Mouse (Mus musculus) lung, embryonic 14.5 days (tissue): ENCODE results near the gene Padi1. TPM values are rescaled to one million over a fixed set of nuclear protein-coding genes. Genes with fewer than 3 reads are reported as not detected.

Experiments used
- ATAC-seq: fragments of 200-750 bp; cut with Nextera tagmentation; 2 replicates; pipeline ENCODE4 v1.8.0; 2017; ENCODE audit warnings: mild to moderate bottlenecking, moderate TSS enrichment, moderate library complexity; ENCODE audit not compliant: insufficient read depth
- DNase-seq: peaks from one replicate; pipeline ENCODE4 v3.0.0-alpha.2; 2015
- H3K27ac ChIP-seq: fragments of 300-500 bp; sonication (generic); 2 replicates; pipeline ENCODE4 v1.5.1; 2014; ENCODE audit warnings: low read depth, mild to moderate bottlenecking, moderate library complexity
- H3K27me3 ChIP-seq: fragments of 300-500 bp; sonication (generic); 2 replicates; pipeline ENCODE4 v1.6.1; 2014; ENCODE audit warnings: low read length, control low read depth; ENCODE audit not compliant: insufficient read depth
- H3K36me3 ChIP-seq: fragments of 300-500 bp; sonication (generic); 2 replicates; pipeline ENCODE4 v1.6.1; 2014; ENCODE audit warnings: control low read depth; ENCODE audit not compliant: insufficient read depth
- H3K4me1 ChIP-seq: fragments of 300-500 bp; sonication (generic); 2 replicates; pipeline ENCODE4 v1.6.1; 2014; ENCODE audit warnings: antibody characterized with exemption, control low read depth; ENCODE audit not compliant: insufficient read depth
- H3K4me2 ChIP-seq: fragments of 300-500 bp; sonication (generic); 2 replicates; pipeline ENCODE4 v1.6.1; 2014; ENCODE audit warnings: mild to moderate bottlenecking
- H3K4me3 ChIP-seq: fragments of 300-500 bp; sonication (generic); 2 replicates; pipeline ENCODE4 v1.5.1; 2014; ENCODE audit warnings: low read depth, low read length
- H3K9ac ChIP-seq: fragments of 300-500 bp; sonication (generic); 2 replicates; pipeline ENCODE4 v1.6.1; 2014
- H3K9me3 ChIP-seq: fragments of 300-500 bp; sonication (generic); 2 replicates; pipeline ENCODE4 v1.6.1; 2016; ENCODE audit warnings: low read depth, low read length, control low read depth
- CTCF ChIP-seq: IDR thresholded peaks from 2 replicates; pipeline ENCODE4 v1.5.1; 2016; ENCODE audit warnings: antibody characterized with exemption, low read depth
- WGBS: fragments of 180-500 bp; shearing (Covaris S2); extraction: QIAGEN DNeasy Blood & Tissue Kit; methylation state at CpG from one replicate; pipeline ENCODE4 v1.1.7; 2014; 5-methylcytosine and 5-hydroxymethylcytosine counted together
- polyA plus RNA-seq: library from polyadenylated mRNA; unstranded; fragments of >200 nt; fragmentation: Nextera tagmentation; extraction: Ambion mirVana; gene quantifications from 2 replicates; pipeline ENCODE4 v1.2.1, GENCODE M21; 2014

The Padi1 gene
- 0.04 and 0.11 TPM in 2 replicates for polyA plus RNA-seq

- H3K4me3 ChIP-seq, result no peak within 1 kb of the TSS
- ATAC-seq (no peak), DNase-seq (peak; percentile 39)
- no peaks in the 10 kb centered on the region for H3K36me3 ChIP-seq
- TF ChIP-seq CTCF, result no peak
- H3K9ac ChIP-seq, result no peak within 1 kb of the TSS
- no peaks in the 10 kb centered on the region for H3K4me1 ChIP-seq
- no peak within 1 kb of the TSS for H3K4me2 ChIP-seq
- WGBS, result 68% methylated on average over 6 of the region's 6 CpGs
- H3K27ac ChIP-seq, result no peak within 1 kb of the TSS
- no peaks in the 10 kb centered on the region for H3K9me3 ChIP-seq
- H3K27me3 ChIP-seq, result no peaks in the 10 kb centered on the region
Observed at GRCm38 (mm10) chr4:140845666-140846065, at the start of gene Padi1. Padi1 (minus strand) TSS chr4:140845778.

GRCm38 (mm10) chr4:140892163-140892530, 46.6 kb upstream of the Padi1 start:
- no peaks in the 10 kb centered on the region for H3K4me1 ChIP-seq
- no peaks in the 10 kb centered on the region for H3K36me3 ChIP-seq
- TF ChIP-seq CTCF, result no peak
- H3K9ac ChIP-seq, result no peak overlapping the region
- H3K27ac ChIP-seq, result no peak overlapping the region
- H3K27me3 ChIP-seq, result no peaks in the 10 kb centered on the region
- no peak overlapping the region for H3K4me2 ChIP-seq
- 0 out of 2 replicates have a peak, but pooled peaks cover 4% of the 10 kb centered on the region for H3K9me3 ChIP-seq
- no peak overlapping the region for H3K4me3 ChIP-seq
- 61% methylated on average over 1 of the region's 1 CpGs for WGBS
- ATAC-seq, result no peak
- no peak for DNase-seq

GRCm38 (mm10) chr4:140891525-140892162, 46.1 kb upstream of the Padi1 start:
- Histone ChIP-seq H3K27ac (no peak overlapping the region), H3K9ac (no peak overlapping the region), H3K27me3 (no peaks in the 10 kb centered on the region), H3K4me1 (no peaks in the 10 kb centered on the region), H3K4me2 (no peak overlapping the region), H3K9me3 (0 out of 2 replicates have a peak, but pooled peaks cover 4% of the 10 kb centered on the region), H3K4me3 (no peak overlapping the region), H3K36me3 (no peaks in the 10 kb centered on the region)
- TF ChIP-seq CTCF, result no peak
- WGBS, result 92% methylated on average over 14 of the region's 14 CpGs
- no peak for DNase-seq
- ATAC-seq, result no peak

- Histone ChIP-seq H3K27me3 (no peaks in the 10 kb centered on the region), H3K9ac (no peak overlapping the region), H3K4me3 (no peak overlapping the region), H3K4me1 (no peaks in the 10 kb centered on the region), H3K9me3 (no peaks in the 10 kb centered on the region; the same call in 1 of the 2 replicates), H3K4me2 (no peak overlapping the region), H3K36me3 (no peaks in the 10 kb centered on the region), H3K27ac (no peak overlapping the region)
- no peak for DNase-seq
- no peak; the same call in 1 of the 2 replicates for ATAC-seq
- no peak for TF ChIP-seq CTCF
- WGBS, result 18% methylated on average over 4 of the region's 4 CpGs
Observed at GRCm38 (mm10) chr4:140883852-140884251, 38.3 kb upstream of the Padi1 start.

GRCm38 (mm10) chr4:140882981-140883380, 37.4 kb upstream of the Padi1 start:
- DNase-seq, result no peak
- H3K4me3 ChIP-seq, result no peak overlapping the region
- H3K27ac ChIP-seq, result no peak overlapping the region
- H3K9ac ChIP-seq, result no peak overlapping the region
- no peak overlapping the region for H3K4me2 ChIP-seq
- H3K36me3 ChIP-seq, result no peaks in the 10 kb centered on the region
- no peak for ATAC-seq
- H3K4me1 ChIP-seq, result no peaks in the 10 kb centered on the region
- 92% methylated on average over 3 of the region's 3 CpGs for WGBS
- H3K27me3 ChIP-seq, result no peaks in the 10 kb centered on the region
- no peak for TF ChIP-seq CTCF
- no peaks in the 10 kb centered on the region; the same call in 1 of the 2 replicates for H3K9me3 ChIP-seq

- 57% methylated on average over 4 of the region's 4 CpGs for WGBS
- Histone ChIP-seq H3K4me1 (no peaks in the 10 kb centered on the region), H3K9ac (no peak overlapping the region), H3K9me3 (no peaks in the 10 kb centered on the region; the same call in 1 of the 2 replicates), H3K27ac (no peak overlapping the region), H3K4me2 (no peak overlapping the region), H3K36me3 (no peaks in the 10 kb centered on the region), H3K27me3 (no peaks in the 10 kb centered on the region), H3K4me3 (no peak overlapping the region)
- TF ChIP-seq CTCF, result peak; percentile 43
- DNase-seq (no peak), ATAC-seq (no peak)
Observed at GRCm38 (mm10) chr4:140882365-140882764, 36.8 kb upstream of the Padi1 start.

- Histone ChIP-seq H3K4me2 (no peak overlapping the region), H3K9me3 (no peaks in the 10 kb centered on the region; the same call in 1 of the 2 replicates), H3K27me3 (no peaks in the 10 kb centered on the region), H3K4me3 (no peak overlapping the region), H3K4me1 (no peaks in the 10 kb centered on the region), H3K9ac (no peak overlapping the region), H3K36me3 (no peaks in the 10 kb centered on the region), H3K27ac (no peak overlapping the region)
- 91% methylated on average over 13 of the region's 13 CpGs for WGBS
- no peak for ATAC-seq
- TF ChIP-seq CTCF, result no peak
- DNase-seq, result no peak
Observed at GRCm38 (mm10) chr4:140881771-140882170, 36.2 kb upstream of the Padi1 start.
